7 mouse cellular contexts compared by ENCODE assay signal in the genomic region with DNA sequence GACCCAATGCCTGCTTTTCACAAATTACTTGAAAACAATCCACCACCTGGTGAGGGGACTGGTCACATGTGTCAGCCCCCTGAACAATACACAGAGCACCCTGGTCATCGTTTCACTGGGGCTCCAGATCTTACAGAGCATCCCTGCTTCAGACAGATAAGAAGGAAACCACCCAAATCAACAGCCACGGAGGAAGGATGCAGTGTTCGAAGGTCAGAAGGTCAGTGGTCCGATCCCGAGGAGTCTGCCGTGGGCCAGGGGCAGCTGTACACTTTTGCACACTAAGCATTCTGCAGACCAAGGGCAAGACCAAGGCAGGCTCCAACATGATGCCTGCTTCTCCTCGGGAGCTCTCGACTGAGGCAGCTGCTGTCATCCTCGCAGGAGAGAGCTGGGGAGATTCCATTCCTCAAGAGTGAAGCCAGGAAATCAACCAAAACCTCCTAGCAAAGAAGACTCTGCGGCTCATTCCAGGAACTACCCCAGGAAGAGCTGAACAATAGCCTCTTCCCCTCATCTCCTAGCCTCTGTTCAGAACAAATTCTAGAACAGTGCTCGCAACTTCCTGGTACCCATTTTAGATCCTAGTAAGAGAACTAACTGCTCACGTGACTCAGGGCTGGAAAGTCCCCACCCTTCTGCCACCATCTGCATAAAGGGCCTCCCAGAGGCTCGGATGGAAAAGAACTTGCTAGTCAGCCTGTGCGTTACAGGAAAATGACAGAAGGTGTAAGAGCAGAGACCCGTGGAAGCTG. TPM values are rescaled to one million over a fixed set of nuclear protein-coding genes. Genes with fewer than 3 reads are reported as not detected.
DNase-seq lines count a peak whose midpoint lies in the region; ATAC-seq and TF ChIP-seq lines count a peak whose summit lies in the region.

No protein-coding gene starts in this region.

- WGBS in heart, embryonic 15.5 days = 33% methylated on average over 15 of the region's 15 CpGs
- WGBS in large intestine, adult 2 months = 45% methylated on average over 15 of the region's 15 CpGs
- 74% methylated on average over 15 of the region's 15 CpGs for WGBS in forebrain, embryonic 15.5 days

- H3K36me3 ChIP-seq in ES-E14 (ENCODE audit: control insufficient read depth, insufficient read depth, low read length, poor library complexity, severe bottlenecking) = no peaks in the 10 kb centered on the region
- H3K36me3 ChIP-seq in heart, embryonic 15.5 days = no peaks in the 10 kb centered on the region
- no peaks in the 10 kb centered on the region for H3K36me3 ChIP-seq in forebrain, embryonic 15.5 days

- H3K9me3 ChIP-seq in ES-E14 (ENCODE audit: control insufficient read depth, insufficient read depth, low read depth, low read length) = no peaks in the 10 kb centered on the region
- H3K9me3 ChIP-seq in heart, embryonic 15.5 days (replicated peaks) = no peaks in the 10 kb centered on the region
- H3K9me3 ChIP-seq in forebrain, embryonic 15.5 days = no peaks in the 10 kb centered on the region

- H3K4me2 ChIP-seq in heart, embryonic 15.5 days = peak overlapping the region; percentile 17; the same call in 1 of the 2 replicates
- no peak overlapping the region for H3K4me2 ChIP-seq in forebrain, embryonic 15.5 days (replicated peaks)

- peaks cover 2 to 19% of the 10 kb centered on the region in 2 experiments; a peak in 2 of 4 replicates for H3K4me1 ChIP-seq in ES-E14 (ENCODE audit: control insufficient read depth in 2 of 2, insufficient read depth in 2 of 2, low read length in 2 of 2, poor library complexity in 1 of 2)
- H3K4me1 ChIP-seq in heart, embryonic 15.5 days (replicated peaks) = peaks cover 21% of the 10 kb centered on the region
- peaks cover 4% of the 10 kb centered on the region for H3K4me1 ChIP-seq in forebrain, embryonic 15.5 days

- H3K9ac ChIP-seq in ES-E14 (ENCODE audit: insufficient read depth, low read depth, low read length, poor library complexity, severe bottlenecking) = no peak overlapping the region
- no peak overlapping the region for H3K9ac ChIP-seq in heart, embryonic 15.5 days
- H3K9ac ChIP-seq in forebrain, embryonic 15.5 days (replicated peaks) = no peak overlapping the region

- ATAC-seq in heart, embryonic 15.5 days (replicated peaks; ENCODE audit: insufficient number of reproducible peaks, insufficient read depth, low FRiP score, low read depth) = no peak
- ATAC-seq in forebrain, embryonic 15.5 days (replicated peaks) = no peak

- no peaks in the 10 kb centered on the region for H3K27me3 ChIP-seq in heart, embryonic 15.5 days
- no peaks in the 10 kb centered on the region for H3K27me3 ChIP-seq in forebrain, embryonic 15.5 days

- peak; percentile 91 for DNase-seq in CD4-positive helper T cell, adult 2 months (ENCODE audit: low read depth, low spot score)
- peak; percentile 12 for DNase-seq in ES-E14 (ENCODE audit: low read depth, low spot score)
- peak; percentile 18 for DNase-seq in large intestine, adult 2 months (ENCODE audit: low read depth, low spot score)
- DNase-seq in monocyte, adult 2 months (ENCODE audit: low read depth in 1 of 2, low spot score in 2 of 2) = peak; percentile 16 to 65
- no peak for DNase-seq in cerebellum, adult 9-11 months

- H3K27ac ChIP-seq in ES-E14 (ENCODE audit: insufficient read depth, low read depth, low read length, poor library complexity, severe bottlenecking) = no peak overlapping the region
- H3K27ac ChIP-seq in heart, embryonic 15.5 days = peak overlapping the region; percentile 80
- no peak overlapping the region for H3K27ac ChIP-seq in forebrain, embryonic 15.5 days (replicated peaks)

- in situ Hi-C loops in ES-E14 (cut with MboI; ENCODE audit: low sequenced_read_pairs in 2 of 2, unreplicated experiment in 2 of 2) = no loop called here

- no peak overlapping the region for H3K4me3 ChIP-seq in ES-E14 (ENCODE audit: insufficient read depth in 1 of 2, low read depth in 1 of 2, low read length in 2 of 2, poor library complexity in 1 of 2, severe bottlenecking in 1 of 2)
- H3K4me3 ChIP-seq in heart, embryonic 15.5 days = no peak overlapping the region
- no peak overlapping the region for H3K4me3 ChIP-seq in forebrain, embryonic 15.5 days

TF ChIP-seq in ES-E14, 5 proteins besides CTCF, POLR2A, EP300 and RAD21:
- no peak for TF ChIP-seq MAFK (IDR thresholded peaks at IDR 0.05; ENCODE audit: insufficient read depth, low read depth, low read length)
- no peak for TF ChIP-seq HCFC1 (IDR thresholded peaks at IDR 0.05; ENCODE audit: borderline replicate concordance, insufficient read depth, low read length)
- no peak for TF ChIP-seq CHD2 (IDR thresholded peaks at IDR 0.05; ENCODE audit: low read depth, low read length)
- TF ChIP-seq ZC3H11A (IDR thresholded peaks at IDR 0.05; ENCODE audit: borderline replicate concordance, low read depth, low read length) = no peak
TF ChIP-seq in ES-E14: peak in this region for 0.

RNA-seq across cellular contexts. Expression of a gene that starts 14.7 kb away (rescaled TPM):
- 22.6 and 39.8 TPM in 2 replicates for total RNA-seq in ES-E14 (2012; rRNA removed)
- 6.8 and 9.9 TPM in 2 replicates for polyA plus RNA-seq in heart, embryonic 15.5 days (2015; fragmentation: Nextera tagmentation; extraction: Ambion mirVana)
- polyA plus RNA-seq in large intestine, adult 2 months (2012; rRNA removed) = 10.6 and 13.6 TPM in 2 replicates
- 8.9 and 10.0 TPM in 2 replicates for polyA plus RNA-seq in forebrain, embryonic 15.5 days (2015; fragmentation: Nextera tagmentation; extraction: Ambion mirVana)
